Mouse (Mus musculus): Measurements from ENCODE around the gene Tcl1b3. TPM values are rescaled to one million over a fixed set of nuclear protein-coding genes. Genes with fewer than 3 reads are reported as not detected.
"Not testable (repeated sequence)": the region's sequence is repeated elsewhere in the genome, so short reads cannot be mapped to it uniquely, and the experiment has no call there.

The Tcl1b3 gene
- not detected in 2 replicates for polyA plus RNA-seq (2014; fragmentation: Nextera tagmentation; extraction: Ambion mirVana)

DNA sequence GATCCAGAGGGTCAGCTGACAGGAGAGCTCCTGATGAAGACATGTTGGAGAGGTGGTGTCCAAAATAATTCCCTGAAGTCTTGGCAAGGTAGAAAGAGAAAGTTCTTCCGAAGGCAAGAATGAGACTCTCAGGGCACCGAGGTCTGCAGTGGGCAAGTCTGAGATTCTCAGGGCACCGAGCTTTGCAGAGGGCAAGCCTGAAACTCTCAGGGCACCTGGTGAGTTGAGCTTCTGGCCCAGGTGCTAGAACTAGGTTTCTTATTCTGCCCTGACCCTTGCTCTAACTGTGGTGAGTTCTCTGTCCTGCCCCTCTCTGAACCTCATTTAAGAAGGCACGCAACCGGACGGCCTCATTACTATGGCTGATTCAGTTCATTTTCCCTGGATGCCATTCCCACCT is at the start of gene Tcl1b3:
TSS of gene Tcl1b3 (plus strand) at position 301 of the 400 bp plus-strand sequence.
- not testable (repeated sequence) for H3K4me1 ChIP-seq (ENCODE audit: control insufficient read depth, insufficient read depth, low read length); H3K27ac ChIP-seq (ENCODE audit: low read depth, low read length); H3K9ac ChIP-seq (ENCODE audit: low read length); DNase-seq (ENCODE audit: low spot score, missing footprints); H3K9me3 ChIP-seq (ENCODE audit: control insufficient read depth, low read length); H3K27me3 ChIP-seq (ENCODE audit: control insufficient read depth, insufficient read depth, low read length); H3K4me2 ChIP-seq; H3K36me3 ChIP-seq (ENCODE audit: control insufficient read depth, insufficient read depth, low read length); H3K4me3 ChIP-seq (ENCODE audit: low read depth, low read length); ATAC-seq (ENCODE audit: low FRiP score)
- WGBS: 93% methylated on average over 6 of the region's 6 CpGs

DNA sequence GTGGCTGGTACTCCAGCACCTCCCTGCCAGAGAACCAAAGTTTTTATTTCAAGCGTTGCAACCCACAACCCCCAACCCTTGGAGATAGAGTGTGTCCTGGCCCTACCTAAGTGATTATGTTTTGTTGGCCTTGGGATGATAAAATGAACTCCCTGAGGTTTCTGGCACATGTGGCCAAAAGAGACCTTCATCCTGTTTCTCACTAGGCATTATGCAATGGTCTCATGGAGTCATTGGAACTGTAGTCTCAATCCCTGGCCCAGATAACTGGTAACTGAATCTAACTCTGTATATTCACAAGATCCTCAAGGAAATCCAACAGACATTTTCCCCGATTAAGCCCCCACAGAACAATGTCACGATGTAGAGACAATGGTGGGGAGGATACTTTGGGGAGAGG is 47.7 kb upstream of the Tcl1b3 start:
- Histone ChIP-seq H3K9ac (ENCODE audit: low read length) (no peak overlapping the region), H3K4me2 (no peak overlapping the region), H3K4me3 (ENCODE audit: low read depth, low read length) (no peak overlapping the region), H3K27me3 (ENCODE audit: control insufficient read depth, insufficient read depth, low read length) (no peaks in the 10 kb centered on the region), H3K36me3 (ENCODE audit: control insufficient read depth, insufficient read depth, low read length) (no peaks in the 10 kb centered on the region), H3K9me3 (ENCODE audit: control insufficient read depth, low read length) (no peaks in the 10 kb centered on the region), H3K4me1 (ENCODE audit: control insufficient read depth, insufficient read depth, low read length) (no peaks in the 10 kb centered on the region), H3K27ac (ENCODE audit: low read depth, low read length) (no peak overlapping the region)
- DNase-seq (ENCODE audit: low spot score, missing footprints) (no peak), ATAC-seq (ENCODE audit: low FRiP score) (no peak)
- 95% methylated on average over 3 of the region's 3 CpGs for WGBS

DNA sequence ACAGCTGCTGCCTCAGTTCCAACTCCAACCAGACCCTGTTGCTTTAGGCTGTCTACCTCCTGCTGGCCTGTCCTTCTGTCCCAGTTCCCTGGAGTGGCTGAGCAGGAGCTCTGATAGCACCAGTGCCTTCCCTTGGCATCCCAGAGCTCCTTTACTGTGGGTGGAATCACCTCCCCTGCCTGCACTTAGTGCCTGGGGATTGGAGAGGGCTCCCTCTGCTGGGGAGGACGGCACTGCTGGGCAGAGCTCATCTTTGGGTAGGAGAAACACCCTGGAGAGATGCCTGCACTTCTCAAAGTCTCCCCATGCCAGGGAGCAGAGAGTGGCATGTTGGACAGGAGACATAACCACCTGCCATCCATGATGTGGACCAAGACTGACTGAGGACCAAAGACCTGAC is 45.9 kb upstream of the Tcl1b3 start:
- not testable (repeated sequence) for DNase-seq (ENCODE audit: low spot score, missing footprints); H3K9me3 ChIP-seq (ENCODE audit: control insufficient read depth, low read length); ATAC-seq (ENCODE audit: low FRiP score); H3K36me3 ChIP-seq (ENCODE audit: control insufficient read depth, insufficient read depth, low read length); H3K4me2 ChIP-seq; H3K27ac ChIP-seq (ENCODE audit: low read depth, low read length); H3K27me3 ChIP-seq (ENCODE audit: control insufficient read depth, insufficient read depth, low read length); H3K9ac ChIP-seq (ENCODE audit: low read length); H3K4me1 ChIP-seq (ENCODE audit: control insufficient read depth, insufficient read depth, low read length); H3K4me3 ChIP-seq (ENCODE audit: low read depth, low read length)
- WGBS: 40% methylated on average over 1 of the region's 1 CpGs

DNA sequence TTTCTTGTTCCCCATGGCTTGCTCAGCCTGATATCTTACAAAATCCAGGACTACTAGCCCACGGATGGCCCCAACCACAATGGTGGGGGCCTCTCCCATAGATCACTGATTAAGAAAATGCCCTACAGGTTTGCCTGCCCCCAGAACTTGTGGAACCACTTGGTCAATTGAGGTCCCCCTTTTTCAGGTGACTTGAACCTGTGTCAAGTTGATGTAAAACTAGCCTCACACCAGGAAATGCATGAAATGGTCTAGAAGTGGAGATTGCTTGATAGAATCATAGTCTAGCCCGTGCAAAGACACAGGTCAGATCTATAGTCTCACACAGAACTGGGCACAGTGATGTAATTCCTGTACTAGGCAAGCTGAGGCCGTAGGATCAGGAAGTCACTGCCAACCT is 45.1 kb upstream of the Tcl1b3 start, which contains the start of gene Tcl1b2:
TSS of gene Tcl1b2 (plus strand) at position 301 of the 400 bp plus-strand sequence.
- DNase-seq (ENCODE audit: low spot score, missing footprints): no peak
- Histone ChIP-seq H3K4me1 (ENCODE audit: control insufficient read depth, insufficient read depth, low read length) (no peaks in the 10 kb centered on the region), H3K4me2 (no peak within 1 kb of the TSS), H3K36me3 (ENCODE audit: control insufficient read depth, insufficient read depth, low read length) (no peaks in the 10 kb centered on the region), H3K27ac (ENCODE audit: low read depth, low read length) (no peak within 1 kb of the TSS), H3K9me3 (ENCODE audit: control insufficient read depth, low read length) (no peaks in the 10 kb centered on the region), H3K27me3 (ENCODE audit: control insufficient read depth, insufficient read depth, low read length) (no peaks in the 10 kb centered on the region), H3K9ac (ENCODE audit: low read length) (no peak within 1 kb of the TSS), H3K4me3 (ENCODE audit: low read depth, low read length) (no peak within 1 kb of the TSS)
- ATAC-seq (ENCODE audit: low FRiP score): no peak
- WGBS: 80% methylated on average over 3 of the region's 3 CpGs

DNA sequence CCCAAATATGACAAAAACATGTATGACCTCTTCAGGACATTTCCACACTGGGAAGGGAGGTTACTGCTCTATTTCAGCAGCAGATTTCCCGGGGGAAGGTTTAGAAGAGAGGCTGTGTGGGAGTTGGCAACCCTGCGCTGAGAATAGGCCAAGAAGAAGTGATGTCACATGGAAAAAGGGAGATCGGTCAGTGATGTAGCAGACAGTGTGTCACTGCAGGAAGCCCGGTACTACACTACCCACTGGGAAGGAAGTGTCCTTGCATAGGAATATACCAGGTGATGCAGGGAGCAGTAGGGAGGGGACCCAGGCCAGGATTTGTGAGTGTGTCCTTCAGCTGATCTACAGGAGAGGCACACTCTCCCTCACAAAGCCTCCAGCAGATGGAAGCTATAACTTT is 35.6 kb upstream of the Tcl1b3 start:
- H3K4me1 ChIP-seq (ENCODE audit: control insufficient read depth, insufficient read depth, low read length); H3K4me2 ChIP-seq; H3K36me3 ChIP-seq (ENCODE audit: control insufficient read depth, insufficient read depth, low read length); H3K9ac ChIP-seq (ENCODE audit: low read length); ATAC-seq (ENCODE audit: low FRiP score); H3K27me3 ChIP-seq (ENCODE audit: control insufficient read depth, insufficient read depth, low read length); DNase-seq (ENCODE audit: low spot score, missing footprints); H3K27ac ChIP-seq (ENCODE audit: low read depth, low read length); H3K4me3 ChIP-seq (ENCODE audit: low read depth, low read length); H3K9me3 ChIP-seq (ENCODE audit: control insufficient read depth, low read length): not testable (repeated sequence)
- WGBS: 90% methylated on average over 4 of the region's 4 CpGs

DNA sequence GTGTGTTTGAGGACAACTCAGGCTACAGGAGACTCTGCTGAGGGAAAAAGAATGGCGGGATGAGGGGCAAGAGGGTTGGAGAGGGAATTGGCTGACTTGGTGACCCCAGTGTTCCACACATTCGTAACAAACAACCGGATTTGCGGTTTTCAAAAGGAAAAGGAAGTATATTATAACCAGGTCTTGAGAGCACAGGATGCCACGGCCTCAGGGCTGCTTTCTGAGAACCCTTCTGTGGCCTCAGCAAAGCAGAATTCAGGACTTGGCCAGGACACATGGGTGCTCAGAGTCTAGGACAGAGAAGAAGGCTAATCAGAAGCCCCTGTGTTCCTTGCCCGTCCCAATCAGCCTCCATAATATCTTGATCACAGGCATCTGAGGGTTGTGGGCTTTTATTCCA is 32.0 kb upstream of the Tcl1b3 start:
- Histone ChIP-seq H3K36me3 (ENCODE audit: control insufficient read depth, insufficient read depth, low read length) (no peaks in the 10 kb centered on the region), H3K4me3 (ENCODE audit: low read depth, low read length) (no peak overlapping the region), H3K27ac (ENCODE audit: low read depth, low read length) (no peak overlapping the region), H3K4me2 (no peak overlapping the region), H3K9ac (ENCODE audit: low read length) (no peak overlapping the region), H3K9me3 (ENCODE audit: control insufficient read depth, low read length) (no peaks in the 10 kb centered on the region), H3K27me3 (ENCODE audit: control insufficient read depth, insufficient read depth, low read length) (no peaks in the 10 kb centered on the region), H3K4me1 (ENCODE audit: control insufficient read depth, insufficient read depth, low read length) (no peaks in the 10 kb centered on the region)
- DNase-seq (ENCODE audit: low spot score, missing footprints): no peak
- ATAC-seq (ENCODE audit: low FRiP score): no peak
- WGBS: 89% methylated on average over 6 of the region's 6 CpGs

DNA sequence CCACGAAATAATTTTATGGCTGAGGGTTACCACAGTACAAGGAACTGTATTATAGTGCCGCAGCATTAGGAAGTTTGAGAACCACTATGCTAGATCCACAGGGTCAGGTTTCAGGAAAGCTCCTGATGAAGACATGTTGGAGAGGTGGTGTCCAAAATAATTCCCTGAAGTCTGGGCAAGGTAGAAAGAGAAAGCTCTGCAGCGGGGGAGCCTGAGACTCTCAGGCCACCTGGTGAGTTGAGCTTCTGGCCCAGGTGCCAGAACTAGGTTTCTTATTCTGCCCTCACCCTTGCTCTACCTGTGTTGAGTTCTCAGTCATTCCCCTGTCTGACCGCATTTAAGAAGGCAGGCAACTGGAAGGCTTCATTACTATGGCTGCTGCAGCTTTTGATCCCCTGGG is 31.5 kb upstream of the Tcl1b3 start, which contains the start of gene Tcl1b1:
TSS of gene Tcl1b1 (plus strand) at position 301 of the 400 bp plus-strand sequence.
- no peaks in the 10 kb centered on the region for H3K27me3 ChIP-seq (ENCODE audit: control insufficient read depth, insufficient read depth, low read length)
- ATAC-seq (ENCODE audit: low FRiP score): no peak
- H3K27ac ChIP-seq (ENCODE audit: low read depth, low read length): no peak within 1 kb of the TSS
- DNase-seq (ENCODE audit: low spot score, missing footprints): no peak
- no peaks in the 10 kb centered on the region for H3K4me1 ChIP-seq (ENCODE audit: control insufficient read depth, insufficient read depth, low read length)
- no peak within 1 kb of the TSS for H3K4me2 ChIP-seq
- no peak within 1 kb of the TSS for H3K9ac ChIP-seq (ENCODE audit: low read length)
- no peaks in the 10 kb centered on the region for H3K9me3 ChIP-seq (ENCODE audit: control insufficient read depth, low read length)
- H3K36me3 ChIP-seq (ENCODE audit: control insufficient read depth, insufficient read depth, low read length): no peaks in the 10 kb centered on the region
- 88% methylated on average over 4 of the region's 4 CpGs for WGBS
- H3K4me3 ChIP-seq (ENCODE audit: low read depth, low read length): no peak within 1 kb of the TSS

DNA sequence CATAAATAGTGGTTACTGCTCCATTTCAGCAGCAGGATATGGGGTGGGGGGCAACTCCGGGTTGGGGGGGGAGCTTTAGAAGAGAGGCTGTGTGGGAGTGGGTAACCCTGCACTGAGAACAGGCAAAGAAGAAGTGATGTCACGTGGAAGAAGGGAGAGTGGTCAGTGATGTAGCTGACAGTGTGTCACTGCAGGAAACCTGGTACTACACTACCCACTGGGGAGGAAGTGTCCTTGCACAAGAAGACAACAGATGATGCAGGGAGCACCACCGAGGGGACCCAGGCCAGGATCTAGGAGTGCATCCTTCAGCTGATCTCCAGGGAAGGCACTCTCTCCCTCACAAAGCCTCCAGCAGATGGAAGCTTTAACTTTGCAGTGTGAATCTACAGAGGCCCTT is 24.1 kb upstream of the Tcl1b3 start:
- ATAC-seq (ENCODE audit: low FRiP score) (no peak), DNase-seq (ENCODE audit: low spot score, missing footprints) (no peak)
- no peak overlapping the region for H3K4me3 ChIP-seq (ENCODE audit: low read depth, low read length)
- H3K4me1 ChIP-seq (ENCODE audit: control insufficient read depth, insufficient read depth, low read length): no peaks in the 10 kb centered on the region
- H3K27ac ChIP-seq (ENCODE audit: low read depth, low read length): no peak overlapping the region
- no peaks in the 10 kb centered on the region for H3K36me3 ChIP-seq (ENCODE audit: control insufficient read depth, insufficient read depth, low read length)
- no peaks in the 10 kb centered on the region for H3K27me3 ChIP-seq (ENCODE audit: control insufficient read depth, insufficient read depth, low read length)
- H3K9me3 ChIP-seq (ENCODE audit: control insufficient read depth, low read length): no peaks in the 10 kb centered on the region
- WGBS: 77% methylated on average over 3 of the region's 3 CpGs
- H3K9ac ChIP-seq (ENCODE audit: low read length): no peak overlapping the region
- H3K4me2 ChIP-seq: no peak overlapping the region

DNA sequence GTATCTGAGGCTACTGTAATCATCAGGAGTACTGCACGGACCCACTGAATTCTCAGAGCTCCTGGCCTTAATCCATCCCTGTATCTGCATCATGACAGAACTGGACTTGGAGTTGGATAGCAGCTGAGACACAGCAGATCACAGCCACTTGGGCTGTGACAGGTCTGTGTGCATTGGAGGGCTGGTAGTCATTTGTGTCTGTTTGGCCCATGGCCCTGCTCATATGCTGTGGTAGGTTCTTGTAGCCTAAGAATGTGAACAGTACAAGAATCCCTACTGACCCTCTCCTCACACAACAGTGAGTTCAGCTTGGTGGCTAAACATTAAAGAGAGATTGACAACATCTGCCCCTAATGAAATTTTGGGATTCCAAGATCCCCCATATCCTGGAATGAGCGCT is 17.5 kb upstream of the Tcl1b3 start:
- no peaks in the 10 kb centered on the region for H3K4me1 ChIP-seq (ENCODE audit: control insufficient read depth, insufficient read depth, low read length)
- no peak overlapping the region for H3K9ac ChIP-seq (ENCODE audit: low read length)
- ATAC-seq (ENCODE audit: low FRiP score) (no peak), DNase-seq (ENCODE audit: low spot score, missing footprints) (no peak)
- H3K9me3 ChIP-seq (ENCODE audit: control insufficient read depth, low read length): no peaks in the 10 kb centered on the region
- H3K4me3 ChIP-seq (ENCODE audit: low read depth, low read length): no peak overlapping the region
- H3K4me2 ChIP-seq: no peak overlapping the region
- H3K36me3 ChIP-seq (ENCODE audit: control insufficient read depth, insufficient read depth, low read length): no peaks in the 10 kb centered on the region
- H3K27me3 ChIP-seq (ENCODE audit: control insufficient read depth, insufficient read depth, low read length): no peaks in the 10 kb centered on the region
- 88% methylated on average over 2 of the region's 2 CpGs for WGBS
- H3K27ac ChIP-seq (ENCODE audit: low read depth, low read length): no peak overlapping the region

DNA sequence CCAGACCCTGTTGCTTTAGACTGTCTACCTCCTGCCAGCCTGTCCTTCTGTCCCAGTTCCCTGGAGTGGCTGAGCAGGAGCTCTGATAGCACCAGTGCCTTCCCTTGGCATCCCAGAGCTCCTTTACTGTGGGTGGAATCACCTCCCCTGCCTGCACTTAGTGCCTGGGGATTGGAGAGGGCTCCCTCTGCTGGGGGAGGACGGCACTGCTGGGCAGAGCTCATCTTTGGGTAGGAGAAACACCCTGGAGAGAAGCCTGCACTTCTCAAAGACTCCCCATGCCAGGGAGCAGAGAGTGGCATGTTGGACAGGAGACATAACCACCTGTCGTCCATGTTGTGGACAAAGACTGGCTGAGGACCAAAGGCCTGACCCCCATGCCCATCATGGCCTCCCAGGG is 16.5 kb upstream of the Tcl1b3 start:
- not testable (repeated sequence) for H3K27ac ChIP-seq (ENCODE audit: low read depth, low read length); H3K27me3 ChIP-seq (ENCODE audit: control insufficient read depth, insufficient read depth, low read length); H3K9ac ChIP-seq (ENCODE audit: low read length); H3K4me1 ChIP-seq (ENCODE audit: control insufficient read depth, insufficient read depth, low read length); H3K4me2 ChIP-seq; ATAC-seq (ENCODE audit: low FRiP score); DNase-seq (ENCODE audit: low spot score, missing footprints); H3K4me3 ChIP-seq (ENCODE audit: low read depth, low read length); H3K36me3 ChIP-seq (ENCODE audit: control insufficient read depth, insufficient read depth, low read length); H3K9me3 ChIP-seq (ENCODE audit: control insufficient read depth, low read length)
- 30% methylated on average over 2 of the region's 2 CpGs for WGBS

All from midbrain, embryonic 11.5 days (tissue).